Mouse (Mus musculus) embryonic stem cell, embryonic (primary cell): ENCODE data around the gene Wap.

Source experiments
- CTCF ChIA-PET, 4 experiments: fragments of 300-600 bp in 2 of 4; fragments of 350-600 bp in 2 of 4; sonication (Branson Sonifier 250); formaldehyde crosslinking; loops; one replicate each; lab custom pipeline; 2022; ENCODE audit warnings: inconsistent platforms in 2 of 4; lab: Charles Lee
- POLR2A ChIA-PET, 4 experiments: fragments of 300-600 bp in 2 of 4; fragments of 350-600 bp in 2 of 4; sonication (Branson Sonifier 250); formaldehyde crosslinking; loops; one replicate each; lab custom pipeline; 2022; ENCODE audit warnings: antibody characterized with exemption in 4 of 4, inconsistent platforms in 1 of 4; lab: Charles Lee

Gene Wap

DNA sequence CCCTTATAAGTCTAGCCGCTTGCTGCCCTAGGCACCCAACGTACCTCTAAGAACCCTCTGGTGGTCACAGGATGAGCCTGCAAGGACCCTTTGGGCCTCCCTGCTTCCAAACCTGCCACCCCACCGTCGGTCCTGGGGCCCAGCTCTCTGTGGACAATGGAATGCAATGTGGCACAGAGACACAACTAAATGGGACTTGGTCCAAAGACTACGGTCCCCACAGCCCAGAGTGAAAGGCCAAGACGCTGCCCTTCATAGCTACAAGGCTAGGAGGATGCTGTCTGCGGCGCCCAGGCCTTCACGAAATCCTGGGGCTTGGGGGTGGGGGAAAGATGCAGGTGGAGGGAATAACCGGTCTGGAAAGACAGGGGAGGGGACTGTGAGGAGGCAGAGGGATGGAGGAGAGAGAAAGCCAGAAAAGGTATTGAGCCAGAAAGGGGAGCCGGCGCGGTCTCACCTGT, 33.4 kb downstream of the Wap start:
- ChIA-PET POLR2A (interaction anchor here (0.6 to 31.2 kb wide), 25 partner anchors 8 to 185 kb away, joined by 3 to 915 read pairs (median 5); partner anchors contain the start of genes Tbrg4 (in 3 of the 4) and H2afv (in 1 of the 4)), CTCF (interaction anchor here in 3 of 4 experiments (0.7 to 1.5 kb wide), 4 partner anchors 20 to 330 kb away, joined by 3 to 5 read pairs (median 4); no protein-coding TSS in a partner anchor)

DNA sequence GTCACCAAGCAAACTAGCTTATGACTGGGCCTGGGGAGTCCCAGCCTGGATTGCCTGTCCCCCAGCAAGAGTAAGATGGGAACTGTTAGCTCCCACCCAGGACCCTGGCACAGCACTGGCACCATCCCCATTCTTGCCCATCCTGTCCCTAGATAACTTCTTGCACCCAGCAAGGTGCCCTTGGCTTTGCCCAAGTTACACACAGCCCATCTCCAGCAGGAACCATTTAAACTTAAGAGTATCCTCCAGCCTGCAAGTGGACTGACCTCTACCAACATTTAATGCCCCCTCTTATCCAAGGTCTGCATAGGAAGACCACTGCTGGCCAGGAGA, 33.9 kb downstream of the Wap start:
- ChIA-PET CTCF (interaction anchor here in 3 of 4 experiments (0.5 to 1.6 kb wide), 7 partner anchors 10 to 1119 kb away, joined by 3 to 5 read pairs (median 4); no protein-coding TSS in a partner anchor), POLR2A (interaction anchor here (1.1 to 31.2 kb wide), 24 partner anchors 9 to 188 kb away, joined by 3 to 915 read pairs (median 5); partner anchors contain the start of gene Tbrg4 (in 3 of the 4))

DNA sequence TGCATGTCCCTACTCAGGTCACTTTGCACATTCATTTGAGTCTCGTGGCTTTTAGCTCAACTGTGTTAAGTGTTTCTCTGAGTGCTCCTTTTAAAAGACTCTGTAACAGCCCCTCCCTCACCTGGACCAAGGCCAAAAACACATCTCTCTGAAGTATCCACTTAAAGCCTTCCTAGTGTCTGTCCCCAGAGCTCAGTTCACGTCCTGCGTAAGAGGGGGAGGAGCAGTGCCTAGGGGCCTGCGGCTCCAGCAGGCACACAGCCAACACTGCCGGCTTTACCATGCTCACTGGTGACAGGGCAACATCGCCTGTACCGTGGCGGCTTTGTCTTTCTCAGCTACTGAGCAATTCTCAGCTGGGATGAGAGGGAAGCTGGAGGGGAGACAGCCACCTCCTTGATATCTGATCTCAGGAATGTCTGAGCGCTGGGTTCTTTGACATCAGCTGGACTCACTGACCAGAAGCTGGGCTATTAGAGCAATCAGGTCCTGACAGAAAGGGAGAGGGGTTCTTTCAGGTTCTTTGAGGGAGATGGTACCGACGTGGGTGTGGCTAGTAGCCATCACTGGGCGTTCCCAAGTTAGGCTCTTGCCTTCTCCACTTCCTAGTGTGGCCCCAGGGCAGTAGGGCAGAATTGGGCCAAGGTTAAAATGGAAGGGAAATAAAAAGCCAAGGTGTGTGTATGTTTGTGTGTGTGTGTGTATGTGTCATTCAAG, 34.4 kb downstream of the Wap start:
- CTCF ChIA-PET, result interaction anchor here in 3 of 4 experiments (0.5 to 1.6 kb wide), 11 partner anchors 8 to 1119 kb away, joined by 3 to 5 read pairs (median 3); no protein-coding TSS in a partner anchor
- POLR2A ChIA-PET, result interaction anchor here (0.7 to 31.2 kb wide), 37 partner anchors 10 to 194 kb away, joined by 3 to 915 read pairs (median 5); partner anchors contain the start of gene Tbrg4 (in 2 of the 4)

DNA sequence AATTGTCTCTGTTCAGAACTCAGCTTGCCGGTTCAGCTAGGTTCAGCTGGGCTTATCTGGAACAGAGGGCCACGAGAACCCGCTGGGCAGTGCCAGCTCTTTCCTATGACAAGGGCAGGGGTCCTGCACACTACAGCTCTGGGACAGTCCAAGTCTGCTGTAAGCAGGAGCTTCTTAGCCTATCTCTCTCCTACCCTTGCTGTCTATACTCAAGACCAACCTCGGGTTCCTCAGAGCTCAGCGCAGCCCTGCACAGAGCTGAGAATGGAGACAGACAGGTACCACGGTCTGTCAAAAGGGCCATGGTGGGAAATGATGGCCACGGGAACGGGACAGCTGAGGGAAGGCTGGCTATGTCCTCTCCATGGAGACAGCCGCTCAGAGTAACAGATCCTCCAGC, 35.2 kb downstream of the Wap start:
- POLR2A ChIA-PET, result interaction anchor here (0.5 to 31.2 kb wide), 38 partner anchors 9 to 194 kb away, joined by 3 to 915 read pairs (median 4); partner anchors contain the start of gene Tbrg4 (in 3 of the 4)
- CTCF ChIA-PET, result interaction anchor here in 2 of 4 experiments (0.5 to 1.6 kb wide), 7 partner anchors 8 to 200 kb away, joined by 3 to 6 read pairs (median 4); no protein-coding TSS in a partner anchor

DNA sequence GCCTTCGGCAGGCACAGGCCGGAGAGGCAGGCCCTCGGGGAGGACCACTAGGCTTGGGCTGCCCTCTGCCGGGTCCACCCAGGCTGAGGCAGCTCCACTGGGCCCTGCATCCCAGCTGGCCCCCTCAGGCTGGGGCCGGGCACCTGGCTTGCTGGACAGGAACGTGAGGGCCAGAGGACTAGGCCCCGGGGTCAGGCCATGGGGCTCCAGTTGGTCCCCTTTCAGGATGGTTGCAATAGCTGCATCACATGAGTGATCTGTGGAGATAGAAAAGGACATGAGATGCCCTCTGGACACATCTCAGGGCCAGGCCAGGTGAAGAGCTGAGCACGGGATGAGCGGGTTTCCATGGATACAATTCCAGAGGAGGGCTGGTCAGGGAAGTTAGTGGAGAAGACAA, 35.8 kb downstream of the Wap start:
- ChIA-PET POLR2A (interaction anchor here in 3 of 4 experiments (0.6 to 31.2 kb wide), 22 partner anchors 9 to 193 kb away, joined by 3 to 915 read pairs (median 4); partner anchors contain the start of gene Tbrg4 (in 3 of the 3)), CTCF (interaction anchor here in 2 of 4 experiments (0.5 to 1.1 kb wide), 3 partner anchors 9 to 169 kb away, joined by 3 to 6 read pairs (median 3); no protein-coding TSS in a partner anchor)

DNA sequence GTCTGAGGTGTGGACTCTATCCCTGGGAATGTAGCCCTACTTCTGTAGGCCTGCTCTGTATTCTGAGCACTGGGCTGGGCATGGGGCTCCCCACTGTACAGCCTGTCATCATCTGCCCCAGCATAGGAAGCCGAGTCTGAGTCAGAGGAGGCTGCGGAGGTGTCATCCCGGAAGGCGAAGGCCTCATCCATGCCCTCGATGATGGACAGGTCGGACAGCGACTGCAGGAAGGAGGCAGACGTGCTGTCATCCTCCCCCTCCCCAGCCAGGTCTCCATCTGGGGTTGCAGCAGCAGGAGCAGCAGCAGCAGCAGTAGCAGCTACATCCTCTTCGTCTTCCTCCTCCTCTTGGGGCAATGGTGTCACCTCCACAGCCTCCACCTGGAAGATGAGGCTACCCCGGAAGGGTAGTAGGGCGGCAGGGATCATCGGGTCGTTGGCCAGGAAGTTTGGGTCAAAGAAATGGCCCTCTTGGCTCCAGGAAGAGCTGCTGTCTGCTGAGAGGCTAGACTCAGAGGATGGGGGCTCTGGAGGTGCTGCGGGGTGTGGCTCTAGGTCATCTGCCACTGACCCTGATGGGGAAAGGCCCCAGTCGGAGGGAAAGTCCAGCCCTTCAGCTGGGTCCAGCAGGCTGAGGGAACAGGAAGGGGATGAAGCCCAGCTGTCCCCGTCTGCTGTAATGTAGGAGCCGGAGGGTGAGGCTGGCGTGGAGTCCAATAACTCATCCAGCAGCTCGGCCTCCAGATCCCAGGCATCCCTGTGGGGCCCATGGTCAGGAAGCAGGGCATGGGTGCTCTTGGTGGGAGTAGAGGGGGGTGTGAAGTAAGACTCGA, 36.6 kb downstream of the Wap start:
- ChIA-PET POLR2A (interaction anchor here in 3 of 4 experiments (0.6 to 31.2 kb wide), 12 partner anchors 8 to 166 kb away, joined by 3 to 915 read pairs (median 4); partner anchors contain the start of gene Tbrg4 (in 3 of the 3)), CTCF (interaction anchor here in 1 of 4 experiments (0.6 kb wide), 1 partner anchor 172 kb away, joined by 3 read pairs; no protein-coding TSS in a partner anchor)

DNA sequence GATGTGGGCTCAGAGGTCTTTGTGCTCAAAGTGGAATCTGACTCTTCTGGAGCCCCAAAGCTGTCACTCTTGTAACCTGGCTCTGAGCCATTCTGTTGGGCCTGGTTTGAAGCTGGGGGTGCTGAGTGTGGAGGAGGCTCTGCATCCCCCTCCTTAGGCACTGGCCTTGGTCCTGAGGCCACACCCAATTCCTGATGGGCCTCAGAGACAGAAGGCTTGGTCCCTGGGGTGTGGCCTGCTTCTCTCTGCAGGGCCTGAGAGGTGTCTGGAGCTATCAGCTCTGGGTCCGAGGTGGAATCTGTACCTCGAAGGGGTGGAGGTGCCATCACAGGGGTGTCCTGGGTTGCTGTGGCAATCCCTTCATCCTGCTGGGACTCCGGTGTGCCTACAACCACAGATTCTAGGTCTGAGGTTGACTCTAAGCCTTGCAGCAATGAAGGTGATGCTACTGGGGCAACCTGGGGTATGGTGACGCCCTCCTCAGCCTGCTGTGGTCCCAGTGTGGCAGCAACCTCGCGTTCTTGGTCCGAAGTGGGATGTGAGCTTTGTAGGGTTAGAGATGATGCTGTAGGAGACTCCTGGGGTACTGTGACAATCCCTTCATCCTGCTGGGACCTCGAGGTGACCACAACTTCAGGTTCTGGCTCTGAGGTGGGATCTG, 38.0 kb downstream of the Wap start:
- ChIA-PET CTCF (interaction anchor here in 1 of 4 experiments (1.3 kb wide), 1 partner anchor 28 kb away, joined by 3 read pairs; no protein-coding TSS in a partner anchor), POLR2A (interaction anchor here in 3 of 4 experiments (0.5 to 31.2 kb wide), 12 partner anchors 12 to 189 kb away, joined by 3 to 915 read pairs (median 3); partner anchors contain the start of gene Tbrg4 (in 2 of the 3))

DNA sequence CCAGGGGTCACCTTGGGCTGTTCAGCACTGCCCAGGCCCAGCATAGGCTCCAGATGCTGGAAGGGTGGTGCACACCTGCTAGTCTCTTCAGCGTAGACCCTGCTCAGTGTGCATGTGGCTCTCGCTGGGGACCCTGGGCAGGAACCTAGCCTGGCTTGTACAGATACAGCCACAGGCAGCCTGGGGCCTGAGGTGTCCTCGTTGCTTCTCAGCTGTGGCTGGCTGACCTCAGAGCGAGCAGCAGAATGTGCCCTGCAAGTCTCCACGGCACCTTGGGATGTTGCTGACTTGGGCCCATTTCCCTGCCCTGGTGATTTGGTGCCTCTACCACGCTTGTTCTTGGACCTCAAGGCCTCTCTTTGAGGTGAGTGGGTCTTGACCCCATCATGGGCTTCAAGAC, 38.6 kb downstream of the Wap start:
- ChIA-PET CTCF (no interaction called here), POLR2A (interaction anchor here in 3 of 4 experiments (0.6 to 31.2 kb wide), 11 partner anchors 8 to 71 kb away, joined by 3 to 915 read pairs (median 3); partner anchors contain the start of gene Tbrg4 (in 2 of the 3))

DNA sequence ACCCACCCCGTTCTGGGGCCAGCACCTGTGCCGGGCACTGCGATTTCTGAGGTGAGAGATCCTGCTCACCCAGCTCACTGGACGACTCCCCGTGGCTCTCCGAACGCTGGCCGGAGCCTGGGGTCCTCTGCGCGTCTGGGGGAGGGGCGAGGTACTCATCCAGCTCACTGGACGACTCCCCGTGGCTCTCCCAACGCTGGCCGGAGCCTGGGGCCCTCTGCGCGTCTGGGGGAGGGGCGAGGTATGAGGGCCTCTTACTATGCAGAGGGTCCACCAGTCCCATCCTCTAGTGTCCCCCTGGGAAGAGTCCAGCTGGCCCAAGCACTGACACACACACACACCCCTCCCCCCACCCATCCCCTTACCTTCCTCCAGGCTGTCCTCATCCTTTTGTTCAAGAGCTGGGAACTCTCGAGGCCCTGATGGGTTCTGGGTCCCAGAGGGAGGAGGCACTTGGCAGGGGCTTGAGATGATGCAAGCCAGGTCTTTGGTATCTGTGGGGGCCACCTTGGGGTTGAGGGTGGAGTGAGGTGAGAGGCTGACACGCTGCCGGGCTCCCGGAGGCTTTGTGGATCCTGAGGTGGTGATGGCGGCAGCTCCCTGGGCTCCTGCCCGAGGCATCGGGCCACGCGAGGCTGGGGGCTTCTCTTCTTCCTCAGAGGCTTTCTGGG, 39.3 kb downstream of the Wap start:
- CTCF ChIA-PET, result interaction anchor here in 2 of 4 experiments (1.0 to 1.5 kb wide), 4 partner anchors 13 to 162 kb away, joined by 3 to 5 read pairs (median 3); no protein-coding TSS in a partner anchor
- POLR2A ChIA-PET, result interaction anchor here in 3 of 4 experiments (0.6 to 31.2 kb wide), 11 partner anchors 9 to 73 kb away, joined by 3 to 915 read pairs (median 4); partner anchors contain the start of gene Tbrg4 (in 2 of the 3)

DNA sequence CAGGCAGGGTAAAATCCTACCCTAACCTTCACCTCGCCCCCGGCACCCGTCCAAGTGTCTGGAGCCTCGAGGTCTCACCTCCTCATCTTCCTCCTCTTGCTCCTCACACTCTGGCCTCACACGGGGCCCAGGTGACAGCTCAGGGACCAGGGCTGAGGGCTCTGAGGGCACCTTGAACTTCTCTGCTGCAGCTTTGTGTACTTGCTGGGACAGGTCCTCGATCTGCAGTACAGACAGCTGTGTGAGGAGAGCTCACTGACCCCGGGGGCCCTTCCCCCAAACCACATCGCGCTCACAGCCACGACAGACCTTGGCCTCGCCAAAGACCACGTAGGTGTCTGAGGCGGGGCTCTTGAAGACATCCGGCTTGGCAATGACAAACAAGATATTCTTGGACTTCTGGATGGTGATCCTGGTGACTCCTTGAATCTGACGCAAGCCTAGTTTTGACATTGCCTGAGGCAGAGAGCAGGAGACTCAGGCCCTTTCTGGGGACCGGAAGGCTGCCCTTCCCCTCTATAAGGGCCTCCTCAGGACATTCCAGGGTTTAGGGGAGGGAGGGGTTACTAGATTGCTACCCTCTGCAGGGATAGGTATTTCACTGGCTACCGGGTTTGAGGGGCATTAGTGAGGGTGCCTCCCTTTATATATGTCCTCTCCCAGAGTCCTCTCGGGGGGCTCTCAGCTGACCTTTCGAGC, 40.1 kb downstream of the Wap start:
- ChIA-PET CTCF (interaction anchor here in 3 of 4 experiments (0.6 to 2.0 kb wide), 9 partner anchors 10 to 1889 kb away, joined by 3 to 9 read pairs (median 4); no protein-coding TSS in a partner anchor), POLR2A (interaction anchor here in 3 of 4 experiments (0.6 to 31.2 kb wide), 18 partner anchors 7 to 72 kb away, joined by 3 to 915 read pairs (median 5); partner anchors contain the start of genes Tbrg4 (in 2 of the 3) and Nacad (in 1 of the 3))

DNA sequence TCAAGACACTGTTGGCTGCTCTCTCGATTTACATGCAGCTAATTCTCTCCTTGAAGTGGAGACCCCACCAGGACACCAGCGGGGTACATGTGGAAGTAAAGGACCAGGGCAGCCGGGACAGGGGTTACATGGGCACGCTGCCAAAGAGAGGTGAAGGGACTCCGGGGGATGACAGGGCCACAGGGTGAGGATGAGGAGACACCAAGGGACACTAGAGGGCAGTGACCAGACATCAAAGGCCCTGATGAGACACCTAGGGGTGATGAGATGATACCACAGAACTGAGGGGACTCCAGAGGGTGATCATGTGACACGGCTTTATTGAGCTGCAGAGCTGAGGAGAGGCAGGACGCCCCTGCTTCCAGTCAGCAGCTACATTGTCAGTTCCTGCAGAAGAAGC, 40.9 kb downstream of the Wap start:
- ChIA-PET POLR2A (interaction anchor here in 3 of 4 experiments (0.6 to 31.2 kb wide), 14 partner anchors 8 to 70 kb away, joined by 3 to 915 read pairs (median 5); partner anchors contain the start of genes Tbrg4 (in 2 of the 3) and Nacad (in 1 of the 3)), CTCF (interaction anchor here in 2 of 4 experiments (1.1 to 2.0 kb wide), 7 partner anchors 9 to 195 kb away, joined by 3 to 6 read pairs (median 4); no protein-coding TSS in a partner anchor)

DNA sequence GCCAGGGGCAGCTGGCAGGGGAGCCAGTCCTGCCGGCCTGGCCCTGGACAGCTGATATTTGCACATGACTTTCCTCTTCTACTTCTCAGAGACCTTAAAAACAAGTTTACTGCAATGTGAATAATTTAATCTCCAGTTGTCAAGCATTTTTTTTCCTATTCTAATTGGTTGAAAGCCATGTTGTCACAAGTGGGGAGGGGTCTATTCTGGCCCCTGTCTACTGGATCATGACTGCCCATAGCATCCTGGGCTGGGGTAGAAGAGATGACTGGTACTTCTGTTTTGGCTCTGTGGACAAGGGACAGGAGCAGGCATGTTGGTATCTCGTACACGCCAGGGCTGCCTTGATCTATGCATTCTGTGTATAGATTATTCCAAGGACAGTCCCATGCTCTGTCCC, 41.8 kb downstream of the Wap start:
- ChIA-PET CTCF (interaction anchor here in 1 of 4 experiments (0.9 to 2.0 kb wide), 3 partner anchors 27 to 194 kb away, joined by 3 to 6 read pairs (median 4); no protein-coding TSS in a partner anchor), POLR2A (interaction anchor here in 3 of 4 experiments (0.6 to 31.2 kb wide), 12 partner anchors 8 to 495 kb away, joined by 3 to 915 read pairs (median 4); partner anchors contain the start of genes Tbrg4 (in 2 of the 3) and Nacad (in 1 of the 3))

DNA sequence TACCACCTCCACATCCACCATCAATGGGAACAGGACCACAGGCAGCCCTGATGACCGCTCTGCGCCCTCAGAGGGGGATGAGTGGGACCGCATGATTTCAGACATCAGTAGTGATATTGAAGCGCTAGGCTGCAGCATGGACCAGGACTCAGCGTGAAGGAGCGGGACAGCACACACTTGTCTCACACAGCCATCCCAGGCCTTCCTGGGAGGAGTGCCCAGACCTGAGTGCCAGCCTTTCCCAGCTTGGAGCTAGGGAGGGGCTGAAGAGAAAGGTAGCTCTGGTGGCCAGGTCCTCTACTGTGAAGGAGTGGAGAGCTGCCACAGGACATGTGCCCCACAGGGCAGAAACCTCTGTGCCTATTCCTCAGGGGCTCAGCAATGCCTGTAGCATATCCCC, 42.2 kb downstream of the Wap start:
- ChIA-PET POLR2A (interaction anchor here in 3 of 4 experiments (0.6 to 31.2 kb wide), 12 partner anchors 7 to 1501 kb away, joined by 3 to 915 read pairs (median 6); partner anchors contain the start of genes Tbrg4 (in 3 of the 3) and Nacad (in 1 of the 3)), CTCF (interaction anchor here in 1 of 4 experiments (0.9 kb wide), 1 partner anchor 27 kb away, joined by 3 read pairs; no protein-coding TSS in a partner anchor)

DNA sequence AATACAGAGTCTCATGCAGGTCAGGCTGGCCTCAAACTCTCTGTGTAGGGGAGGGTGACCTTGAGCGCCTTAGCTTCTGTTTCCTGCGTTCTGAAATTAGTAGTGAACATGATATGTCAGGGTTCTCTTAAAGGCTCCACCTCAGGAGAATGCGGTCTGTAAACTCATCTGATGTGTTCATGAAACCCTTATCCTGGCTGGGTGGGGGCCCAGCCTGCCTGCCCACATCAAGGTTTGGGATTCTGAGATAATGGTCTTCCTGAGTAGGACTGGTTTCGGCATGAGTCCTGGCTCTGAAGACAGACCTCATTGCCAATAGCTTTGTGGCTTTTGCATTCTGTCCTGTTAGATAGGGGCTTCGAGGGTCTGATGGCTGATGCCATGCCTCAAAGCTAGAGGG, 43.1 kb downstream of the Wap start:
- CTCF ChIA-PET, result interaction anchor here in 1 of 4 experiments (1.6 kb wide), 1 partner anchor 9 kb away, joined by 4 read pairs; no protein-coding TSS in a partner anchor
- POLR2A ChIA-PET, result interaction anchor here in 3 of 4 experiments (0.7 to 31.2 kb wide), 9 partner anchors 8 to 1501 kb away, joined by 3 to 915 read pairs (median 18); partner anchors contain the start of genes Tbrg4 (in 3 of the 3) and Nacad (in 1 of the 3)

DNA sequence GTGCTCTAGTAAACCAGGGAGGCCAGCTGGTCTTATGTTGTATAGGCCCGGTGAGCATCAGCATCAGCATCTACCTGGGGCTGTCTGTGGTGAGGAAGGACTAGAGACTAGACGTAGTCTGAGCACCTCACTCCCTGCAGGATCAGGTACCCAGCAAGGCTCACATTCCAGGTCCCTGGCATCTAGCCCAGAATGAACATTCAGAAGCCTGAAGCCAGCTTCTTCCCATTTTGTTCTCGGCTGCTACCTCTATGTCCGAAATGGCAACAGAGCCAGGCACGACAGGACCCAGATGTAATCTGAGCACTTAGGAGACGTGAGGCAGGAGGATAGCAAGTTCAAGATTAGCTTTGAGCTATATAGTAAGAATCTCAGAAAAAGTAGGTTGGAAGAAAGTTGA, 43.6 kb downstream of the Wap start:
- ChIA-PET CTCF (interaction anchor here in 1 of 4 experiments (1.6 kb wide), 1 partner anchor 9 kb away, joined by 4 read pairs; no protein-coding TSS in a partner anchor), POLR2A (interaction anchor here (0.6 to 31.2 kb wide), 12 partner anchors 9 to 71 kb away, joined by 3 to 915 read pairs (median 13); partner anchors contain the start of genes Tbrg4 (in 3 of the 4) and Nacad (in 2 of the 4))
